Mouse (Mus musculus): ENCODE measurements around the gene 4930548H24Rik.
A peak's percentile ranks its signal among the peaks of the same experiment; 100 is the strongest.
"Not testable (repeated sequence)": the region's sequence is repeated elsewhere in the genome, so short reads cannot be mapped to it uniquely, and the experiment has no call there.

4930548H24Rik gene

GRCm38 (mm10) chr5:31485440-31485839 is at the start of gene 4930548H24Rik:
Gene 4930548H24Rik (plus strand): TSS chr5:31485740.
- no peak for DNase-seq

DNA sequence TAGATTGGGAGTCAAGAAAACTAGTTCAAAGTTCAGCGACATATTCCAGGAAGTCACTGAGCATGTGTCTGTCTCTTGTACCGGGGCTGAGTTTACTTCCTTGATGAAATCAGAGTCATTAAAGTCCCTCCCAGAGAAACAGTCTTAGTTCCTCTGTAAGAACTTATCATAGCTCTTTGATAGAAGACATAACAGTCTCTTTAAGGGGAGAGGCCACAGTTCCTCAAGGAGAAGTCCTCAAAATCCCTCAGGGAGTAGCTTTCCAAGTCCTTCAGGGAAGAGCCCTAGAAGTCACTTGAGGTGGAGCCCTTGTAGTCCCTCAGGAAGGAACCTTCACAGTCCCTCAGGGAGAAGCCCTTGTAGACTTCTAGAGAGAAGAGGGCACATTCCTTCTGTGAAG is 34.2 kb upstream of the 4930548H24Rik start:
- DNase-seq, result no peak

- peak; percentile 98 for DNase-seq
These were observed 33.5 kb upstream of the 4930548H24Rik start, which contains the start of gene Zfp512 for GRCm38 (mm10) chr5:31451878-31452561. Gene Zfp512 (plus strand): TSS chr5:31452431.

GRCm38 (mm10) chr5:31452562-31452878 is 33.0 kb upstream of the 4930548H24Rik start:
- no peak for DNase-seq

- DNase-seq, result no peak
These were observed 32.6 kb upstream of the 4930548H24Rik start for GRCm38 (mm10) chr5:31452886-31453410.

GRCm38 (mm10) chr5:31467798-31468197 is 17.7 kb upstream of the 4930548H24Rik start:
- no peak for DNase-seq

DNA sequence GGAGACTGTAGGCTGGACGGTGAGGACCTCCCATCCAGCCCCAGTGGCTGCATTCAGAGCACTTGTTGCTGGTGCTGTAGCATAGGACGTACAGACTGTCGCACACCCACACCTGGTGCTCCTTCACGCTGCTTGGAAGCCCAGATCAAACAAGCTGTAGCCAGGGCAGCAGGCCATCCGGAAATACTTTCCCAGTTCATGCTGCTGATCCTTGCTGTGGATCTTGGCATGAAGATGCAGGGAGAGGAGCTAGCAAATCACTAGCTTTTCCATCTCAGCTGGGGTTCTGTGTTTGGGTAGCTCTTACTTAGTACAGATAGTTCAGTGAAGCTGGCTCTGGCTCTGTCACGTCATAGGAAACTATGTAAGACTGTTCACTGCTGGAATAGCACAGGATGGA is 15.8 kb upstream of the 4930548H24Rik start:
- DNase-seq, result no peak

GRCm38 (mm10) chr5:31470334-31470733 is 15.2 kb upstream of the 4930548H24Rik start:
- DNase-seq, result no peak

DNA sequence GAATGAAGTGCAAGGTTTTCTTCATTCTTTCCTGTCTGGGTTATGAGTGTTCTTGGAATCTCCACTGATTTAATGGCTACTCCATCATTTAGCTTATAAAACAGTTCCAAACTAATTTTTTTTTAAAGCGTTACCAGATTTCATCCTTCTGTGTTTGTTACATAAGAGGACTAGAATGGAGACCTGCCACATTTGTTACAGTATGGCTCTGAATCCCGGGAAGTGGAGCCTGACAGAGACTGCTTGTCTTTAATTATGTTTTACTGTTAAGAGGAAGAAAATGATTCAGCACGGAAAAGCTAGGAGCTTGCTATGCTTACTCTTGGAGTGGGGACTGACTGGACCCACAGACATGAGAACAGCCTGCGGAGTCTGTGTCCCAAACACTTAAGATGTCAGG is 5.0 kb upstream of the 4930548H24Rik start:
- peak; percentile 23 for DNase-seq

GRCm38 (mm10) chr5:31487889-31488288 is 2.3 kb downstream of the 4930548H24Rik start:
- DNase-seq, result no peak

- DNase-seq, result no peak
These were observed 3.7 kb downstream of the 4930548H24Rik start for GRCm38 (mm10) chr5:31489116-31489769.

GRCm38 (mm10) chr5:31492031-31492430 is 6.5 kb downstream of the 4930548H24Rik start:
- no peak for DNase-seq

- peak; percentile 92 for DNase-seq
These were observed 9.2 kb downstream of the 4930548H24Rik start, which contains the start of gene Gpn1 for GRCm38 (mm10) chr5:31494513-31495297. Gene Gpn1 (plus strand): TSS chr5:31494741.

GRCm38 (mm10) chr5:31504843-31505242 is 19.3 kb downstream of the 4930548H24Rik start:
- no peak for DNase-seq

- peak; percentile 16 for DNase-seq
These were observed 26.9 kb downstream of the 4930548H24Rik start for GRCm38 (mm10) chr5:31512481-31512880.

DNA sequence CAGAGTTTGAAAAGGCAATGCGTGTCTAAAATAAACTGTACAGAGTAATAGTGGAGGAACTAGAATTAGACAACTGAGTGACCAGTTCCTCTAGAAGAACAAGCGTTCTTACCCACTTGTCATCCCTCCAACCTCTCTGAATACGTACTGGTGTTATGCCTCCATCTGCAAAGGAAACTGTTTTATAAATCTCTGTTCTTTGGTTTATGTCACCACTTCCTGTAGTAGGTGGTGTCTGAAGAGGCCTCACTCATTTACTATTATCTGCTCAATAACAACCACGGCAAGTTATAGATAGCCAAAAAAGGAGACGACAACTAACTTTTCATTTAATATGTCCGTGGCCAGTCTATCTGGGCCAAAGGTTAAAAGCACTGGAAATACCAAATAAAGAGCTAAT is 35.0 kb downstream of the 4930548H24Rik start:
- DNase-seq, result no peak

GRCm38 (mm10) chr5:31526354-31527116 is 41.0 kb downstream of the 4930548H24Rik start, which contains the start of gene Slc4a1ap:
Gene Slc4a1ap (plus strand): TSS chr5:31526995.
- DNase-seq, result peak; percentile 74

DNA sequence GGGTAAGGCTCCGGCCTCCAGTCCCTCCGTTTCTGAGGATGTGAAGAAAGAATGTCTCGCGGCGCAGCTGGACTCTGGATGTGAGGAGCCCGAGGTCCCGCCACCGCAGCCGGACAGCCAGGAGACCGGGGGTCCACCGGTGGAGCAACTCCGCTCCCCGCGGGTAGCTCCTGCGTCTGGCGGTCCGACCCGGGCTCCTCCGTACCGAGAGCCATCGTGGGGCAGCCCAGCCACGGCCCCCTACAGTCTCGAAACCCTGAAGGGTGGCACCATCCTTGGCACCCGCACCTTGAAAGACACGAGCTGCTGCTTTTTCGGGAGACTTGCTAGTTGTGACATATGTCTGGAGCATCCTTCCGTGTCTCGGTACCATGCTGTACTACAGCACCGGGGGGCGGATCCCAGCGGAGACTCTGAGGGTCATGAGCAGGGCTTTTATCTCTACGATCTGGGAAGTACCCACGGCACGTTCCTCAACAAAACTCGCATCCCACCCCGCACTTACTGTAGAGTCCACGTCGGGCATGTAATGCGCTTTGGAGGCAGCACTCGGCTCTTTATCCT is 41.7 kb downstream of the 4930548H24Rik start:
- no peak for DNase-seq

DNA sequence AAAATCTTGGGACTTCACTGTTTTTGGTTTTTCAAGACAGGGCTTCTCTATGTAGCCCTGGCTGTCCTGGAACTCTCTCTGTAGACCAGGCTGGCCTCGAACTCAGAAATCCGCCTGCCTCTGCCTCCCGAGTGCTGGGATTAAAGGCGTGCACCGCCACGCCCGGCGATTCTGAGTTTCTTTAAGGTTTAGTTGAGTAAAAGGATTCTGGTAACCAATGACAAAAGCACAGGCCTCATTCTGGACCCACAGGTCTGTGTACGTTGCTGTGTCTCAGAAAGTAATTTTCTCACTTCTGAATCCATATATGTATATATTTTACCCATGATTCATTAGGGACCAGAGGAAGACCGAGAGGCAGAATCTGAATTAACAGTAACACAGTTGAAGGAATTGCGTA is 42.2 kb downstream of the 4930548H24Rik start, which contains the start of gene Supt7l:
Gene Supt7l, minus strand, starts transcription at position 101 of the 400 bp plus-strand sequence.
- DNase-seq, result not testable (repeated sequence)

DNA sequence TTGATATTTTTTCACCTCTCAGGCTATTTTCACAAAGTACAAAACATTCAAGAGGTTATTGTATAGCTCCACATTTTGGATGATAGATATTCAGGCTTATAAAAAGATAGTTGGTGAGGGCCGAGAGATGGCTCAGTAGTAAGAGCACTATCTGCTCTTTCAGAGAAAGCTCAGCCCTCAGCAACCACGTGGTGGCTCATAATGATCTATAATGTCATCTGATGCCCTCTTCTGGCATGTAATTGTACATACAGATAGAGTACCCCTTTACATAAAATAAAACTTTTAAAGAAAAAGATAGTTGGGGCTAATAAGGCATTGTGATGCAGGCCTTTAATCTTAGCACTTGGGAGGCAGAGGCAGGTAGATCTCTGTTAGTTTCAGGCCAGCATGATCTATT is 43.0 kb downstream of the 4930548H24Rik start:
- DNase-seq, result no peak

- no peak for DNase-seq
These were observed 49.7 kb downstream of the 4930548H24Rik start for GRCm38 (mm10) chr5:31535228-31535627.

Measured in layer of hippocampus, adult 9-11 months (tissue).